Mouse (Mus musculus) inflammation-experienced regulatory T-cells, adult 16 weeks (primary cell): ENCODE results near the gene Gpr88. TPM values are rescaled to one million over a fixed set of nuclear protein-coding genes. Genes with fewer than 3 reads are reported as not detected.

Experiments
- polyA plus RNA-seq: library from polyadenylated mRNA; unstranded; fragments of 100-300 nt; shearing (Covaris generic); gene quantifications from one replicate; pipeline ENCODE4 v1.2.1, GENCODE M21; 2017

The Gpr88 gene
- not detected for polyA plus RNA-seq

GRCm38 (mm10) chr3:116253077-116253531 lies at the start of gene Gpr88:
Gene Gpr88 (minus strand): TSS chr3:116253503.

Other genes starting within 250 kb of the Gpr88 start
- 75.1 TPM for gene Slc30a7, start 246.1 kb downstream of the Gpr88 start, polyA plus RNA-seq
- 6.7 TPM for gene Extl2, start 246.0 kb downstream of the Gpr88 start, polyA plus RNA-seq
- gene Vcam1, start 123.8 kb downstream of the Gpr88 start, polyA plus RNA-seq = 28.4 TPM
- gene Cdc14a, start 170.5 kb upstream of the Gpr88 start, polyA plus RNA-seq = 21.2 TPM